8 mouse cellular contexts compared by ENCODE assay signal in the genomic region with DNA sequence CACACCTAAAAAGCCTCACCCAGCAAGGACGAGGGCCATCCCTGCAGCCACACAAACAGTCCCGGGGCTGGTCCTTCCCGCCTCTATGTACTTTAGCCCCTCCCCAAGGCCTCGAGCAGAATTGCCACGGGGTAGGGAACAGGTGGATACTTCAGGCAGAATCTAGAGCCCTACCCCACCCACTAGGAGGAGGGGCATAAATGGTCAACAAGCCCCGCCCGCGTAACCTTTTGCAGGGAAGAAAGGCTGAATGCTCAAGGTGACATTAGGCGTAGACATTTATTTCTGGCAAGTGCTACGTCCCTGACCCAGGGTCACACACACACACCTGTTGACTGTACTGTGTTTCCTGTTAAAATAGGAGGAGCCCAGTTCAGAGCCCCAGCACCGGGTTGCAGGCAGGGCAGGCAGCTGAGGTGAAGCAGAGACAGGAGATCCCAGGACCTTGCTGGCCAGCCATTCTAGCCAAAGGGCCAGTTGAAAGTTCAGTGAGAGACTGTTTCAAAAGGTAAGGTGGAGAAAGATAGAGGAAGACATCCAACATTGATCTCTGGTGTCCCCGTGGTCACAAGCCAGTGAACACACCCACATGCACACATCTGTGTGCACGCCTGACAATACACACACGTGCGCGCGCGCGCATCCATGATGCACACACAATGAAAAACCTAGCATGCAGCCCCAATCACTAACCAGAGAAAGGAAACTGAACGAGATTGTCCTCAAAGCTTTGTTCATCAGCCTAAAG. TPM values are rescaled to one million over a fixed set of nuclear protein-coding genes. Genes with fewer than 3 reads are reported as not detected.
A peak's percentile ranks its signal among the peaks of the same experiment; 100 is the strongest.
DNase-seq lines count a peak whose midpoint lies in the region; ATAC-seq lines count a peak whose summit lies in the region.

No protein-coding gene starts in this region.

- peak overlapping the region; percentile 49; the same call in 1 of the 2 replicates for H3K4me2 ChIP-seq in heart, embryonic 14.5 days (ENCODE audit: low read length)
- no peak overlapping the region for H3K4me2 ChIP-seq in limb, embryonic 12.5 days

- H3K27me3 ChIP-seq in heart, embryonic 14.5 days (ENCODE audit: control insufficient read depth, insufficient read depth, low read length), result no peaks in the 10 kb centered on the region
- H3K27me3 ChIP-seq in limb, embryonic 12.5 days, result peaks cover 30% of the 10 kb centered on the region

- no peak overlapping the region for H3K9ac ChIP-seq in heart, embryonic 14.5 days (ENCODE audit: low read length)
- H3K9ac ChIP-seq in limb, embryonic 12.5 days (replicated peaks), result no peak overlapping the region

- H3K9me3 ChIP-seq in heart, embryonic 14.5 days (ENCODE audit: control insufficient read depth, low read length), result no peaks in the 10 kb centered on the region
- no peaks in the 10 kb centered on the region for H3K9me3 ChIP-seq in limb, embryonic 12.5 days

- WGBS in heart, embryonic 14.5 days, result 45% methylated on average over 20 of the region's 20 CpGs
- 52% methylated on average over 20 of the region's 20 CpGs for WGBS in limb, embryonic 12.5 days

- ATAC-seq in heart, embryonic 14.5 days (ENCODE audit: insufficient number of reproducible peaks, insufficient read depth, low FRiP score, low read depth), result peak; percentile 70
- peak; percentile 52; the same call in 1 of the 2 replicates for ATAC-seq in limb, embryonic 12.5 days (ENCODE audit: insufficient number of reproducible peaks, insufficient read depth, low FRiP score, low TSS enrichment, low read depth)
- ATAC-seq in monocyte, adult 5-6 weeks (replicated peaks; ENCODE audit: insufficient number of reproducible peaks, low FRiP score, low TSS enrichment, poor library complexity, severe bottlenecking), result 0 out of 2 replicates have a peak, but pooled peaks have one; percentile 6
- no peak for ATAC-seq in activated CD4-positive, CD25-positive, alpha-beta regulatory T cell, adult 4 months

- peak; percentile 21 for DNase-seq in embryo, embryonic 11 days
- DNase-seq in embryo, embryonic 9.5 days (ENCODE audit: extremely low spot score), result no peak
- peak; percentile 99 for DNase-seq in ES-CJ7 (ENCODE audit: low read depth, low spot score)
- DNase-seq in frontal cortex, postnatal 25 days (ENCODE audit: low spot score in 2 of 2), result no peak

- peak overlapping the region in 1 of 2 experiments; percentile 14; a peak in 2 of 4 replicates for H3K27ac ChIP-seq in heart, embryonic 14.5 days (replicated peaks in 1 of 2; ENCODE audit: control insufficient read depth in 1 of 2, insufficient read depth in 1 of 2, low read depth in 2 of 2, low read length in 2 of 2)
- H3K27ac ChIP-seq in limb, embryonic 12.5 days, result no peak overlapping the region

- H3K4me3 ChIP-seq in heart, embryonic 14.5 days (ENCODE audit: control insufficient read depth in 1 of 2, insufficient read depth in 1 of 2, low read depth in 1 of 2, low read length in 2 of 2), result no peak overlapping the region
- no peak overlapping the region for H3K4me3 ChIP-seq in limb, embryonic 12.5 days (replicated peaks)

- peaks cover 12% of the 10 kb centered on the region in 2 experiments; a peak in 3 of 4 replicates for H3K4me1 ChIP-seq in heart, embryonic 14.5 days (ENCODE audit: control insufficient read depth in 2 of 2, insufficient read depth in 2 of 2, low read length in 2 of 2)
- H3K4me1 ChIP-seq in limb, embryonic 12.5 days (replicated peaks), result no peaks in the 10 kb centered on the region

- H3K36me3 ChIP-seq in heart, embryonic 14.5 days (ENCODE audit: control insufficient read depth, insufficient read depth, low read length), result no peaks in the 10 kb centered on the region
- H3K36me3 ChIP-seq in limb, embryonic 12.5 days, result no peaks in the 10 kb centered on the region

RNA-seq across cellular contexts. Expression of gene Ppp2r5c, which starts 28.8 kb away (rescaled TPM):
- 131 and 138 TPM in 2 replicates for polyA plus RNA-seq in heart, embryonic 14.5 days (2014; fragmentation: Nextera tagmentation; extraction: Ambion mirVana)
- polyA plus RNA-seq in limb, embryonic 12.5 days (2016; fragmentation: Nextera tagmentation; extraction: Ambion mirVana), result 147 and 153 TPM in 2 replicates
- total RNA-seq in monocyte, adult 5-6 weeks (2017), result 353 to 389 TPM (median 359 TPM) in 3 replicates
- polyA plus RNA-seq in activated CD4-positive, CD25-positive, alpha-beta regulatory T cell, adult 4 months (2017; shearing (Covaris generic)), result 100 to 1,000 TPM; 583 to 590 TPM

Comparison
In these comparisons a context has a peak if more than half of its experiments do, and no peak if none do; other contexts are left out.
1. DNase-seq: peak in embryo, embryonic 11 days (single experiment) and ES-CJ7 (single experiment); none in embryo, embryonic 9.5 days (single experiment) and frontal cortex, postnatal 25 days (0 of 2).